Mouse (Mus musculus): ENCODE measurements around the gene Slc18a2.

DNA sequence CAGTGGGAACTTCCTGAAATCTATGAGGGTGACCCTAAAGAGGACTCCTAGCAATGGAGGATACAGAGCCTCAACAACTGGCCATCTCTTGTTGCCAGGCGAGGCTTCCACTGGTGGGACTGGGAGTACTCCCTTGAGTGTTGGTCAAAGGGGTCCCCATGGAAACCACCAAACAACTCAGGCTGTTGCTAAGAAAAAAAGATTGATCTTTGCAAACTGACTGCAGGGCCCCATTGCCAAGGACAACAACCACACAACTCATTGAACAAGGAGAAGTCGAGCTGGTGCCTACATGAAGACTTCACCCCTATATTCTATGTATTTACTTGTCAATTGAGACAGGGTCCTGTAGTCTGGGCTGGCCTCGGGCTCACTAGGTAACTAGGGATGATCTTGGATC lies 43.8 kb upstream of the Slc18a2 start:
- TF ChIP-seq EP300 (IDR thresholded peaks at IDR 0.05; ENCODE audit: low read depth) (no peak), CTCF (IDR thresholded peaks at IDR 0.05; ENCODE audit: low read depth) (no peak)

Measured in liver, postnatal 0 days (tissue).